Mouse (Mus musculus) kidney, embryonic 16.5 days (tissue): Measurements from ENCODE around the gene Wdr41. TPM values are rescaled to one million over a fixed set of nuclear protein-coding genes. Genes with fewer than 3 reads are reported as not detected.

Experiments used
- ATAC-seq: fragments of 200-750 bp; cut with Nextera tagmentation; 2 replicates; pipeline ENCODE4 v1.8.0; 2017; ENCODE audit warnings: moderate TSS enrichment; ENCODE audit not compliant: low FRiP score, low TSS enrichment
- H3K27ac ChIP-seq: fragments of 300-500 bp; sonication (generic); 2 replicates; pipeline ENCODE4 v1.5.1; 2014; ENCODE audit warnings: low read length
- H3K27me3 ChIP-seq: fragments of 300-500 bp; sonication (generic); 2 replicates; pipeline ENCODE4 v1.6.1; 2014; ENCODE audit warnings: low read length, control low read depth, mixed read lengths; ENCODE audit not compliant: insufficient read depth
- H3K36me3 ChIP-seq: fragments of 300-500 bp; sonication (generic); 2 replicates; pipeline ENCODE4 v1.6.1; 2014; ENCODE audit warnings: low read length, control low read depth, mixed read lengths; ENCODE audit not compliant: insufficient read depth
- H3K4me1 ChIP-seq: fragments of 300-500 bp; sonication (generic); 2 replicates; pipeline ENCODE4 v1.6.1; 2014; ENCODE audit warnings: low read length, control low read depth, mixed read lengths; ENCODE audit not compliant: insufficient read depth
- H3K4me2 ChIP-seq: fragments of 300-500 bp; sonication (generic); replicated peaks from 2 replicates; pipeline ENCODE4 v1.6.1; 2014; ENCODE audit warnings: low read depth, low read length
- H3K4me3 ChIP-seq: fragments of 300-500 bp; sonication (generic); 2 replicates; pipeline ENCODE4 v1.5.1; 2014; ENCODE audit warnings: mild to moderate bottlenecking, low read length
- H3K9ac ChIP-seq: fragments of 300-500 bp; sonication (generic); replicated peaks from 2 replicates; pipeline ENCODE4 v1.6.1; 2014; ENCODE audit warnings: low read length
- H3K9me3 ChIP-seq: fragments of 300-500 bp; sonication (generic); 2 replicates; pipeline ENCODE4 v1.6.1; 2016; ENCODE audit warnings: low read length, control low read depth
- WGBS: fragments of 180-500 bp; shearing (Covaris S2); extraction: QIAGEN DNeasy Blood & Tissue Kit; methylation state at CpG from one replicate; pipeline ENCODE4 v1.1.7; 2014; 5-methylcytosine and 5-hydroxymethylcytosine counted together
- polyA plus RNA-seq: library from polyadenylated mRNA; unstranded; fragments of >200 nt; fragmentation: Nextera tagmentation; extraction: Ambion mirVana; gene quantifications from 2 replicates; pipeline ENCODE4 v1.2.1, GENCODE M21; 2015

Gene Wdr41
- polyA plus RNA-seq, 1 experiment from 2014 or later, result 22.4 TPM

- Histone ChIP-seq H3K4me3 (no peak overlapping the region), H3K27me3 (no peaks in the 10 kb centered on the region), H3K9ac (no peak overlapping the region), H3K4me2 (no peak overlapping the region), H3K9me3 (no peaks in the 10 kb centered on the region), H3K27ac (no peak overlapping the region), H3K36me3 (peaks cover 12% of the 10 kb centered on the region; the same call in 1 of the 2 replicates), H3K4me1 (no peaks in the 10 kb centered on the region)
- WGBS, result 53% methylated on average over 5 of the region's 5 CpGs
- 0 out of 2 replicates have a peak, but pooled peaks have one; percentile 49 for ATAC-seq
Observed at GRCm38 (mm10) chr13:94990516-94990915, 14.4 kb downstream of the Wdr41 start.

GRCm38 (mm10) chr13:95007281-95007680, 31.1 kb downstream of the Wdr41 start:
- Histone ChIP-seq H3K4me3 (no peak overlapping the region), H3K36me3 (peaks cover 7% of the 10 kb centered on the region), H3K27ac (no peak overlapping the region), H3K9me3 (no peaks in the 10 kb centered on the region), H3K27me3 (no peaks in the 10 kb centered on the region), H3K4me1 (no peaks in the 10 kb centered on the region), H3K9ac (no peak overlapping the region), H3K4me2 (no peak overlapping the region)
- WGBS, result 72% methylated on average over 8 of the region's 8 CpGs
- no peak for ATAC-seq

DNA sequence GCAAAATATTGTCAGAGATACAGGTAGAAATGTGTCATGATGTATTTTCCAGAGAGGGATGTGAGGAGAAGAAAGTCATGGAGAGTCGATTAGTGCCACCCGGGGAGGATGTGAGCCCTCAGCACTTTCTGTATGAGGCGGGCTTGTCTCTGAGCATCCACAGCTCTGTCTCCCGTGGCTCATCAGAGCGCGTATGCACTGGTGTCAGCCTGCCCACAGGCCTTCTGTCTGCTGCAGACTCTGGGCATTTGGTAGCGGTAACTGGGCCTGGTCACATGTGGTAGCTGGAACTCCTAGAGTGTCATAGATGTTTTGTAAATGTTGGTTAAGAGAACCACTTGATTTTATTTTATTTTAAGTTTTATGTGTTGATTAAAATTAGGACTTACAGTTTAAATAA, 33.1 kb downstream of the Wdr41 start:
- no peak overlapping the region for H3K27ac ChIP-seq
- no peak for ATAC-seq
- no peak overlapping the region for H3K9ac ChIP-seq
- no peaks in the 10 kb centered on the region for H3K4me1 ChIP-seq
- H3K9me3 ChIP-seq, result no peaks in the 10 kb centered on the region
- H3K4me3 ChIP-seq, result no peak overlapping the region
- H3K27me3 ChIP-seq, result no peaks in the 10 kb centered on the region
- no peak overlapping the region for H3K4me2 ChIP-seq
- peaks cover 7% of the 10 kb centered on the region for H3K36me3 ChIP-seq
- WGBS, result 85% methylated on average over 7 of the region's 7 CpGs

GRCm38 (mm10) chr13:95011546-95012257, 35.6 kb downstream of the Wdr41 start:
- Histone ChIP-seq H3K27me3 (no peaks in the 10 kb centered on the region), H3K27ac (no peak overlapping the region), H3K9me3 (no peaks in the 10 kb centered on the region), H3K9ac (no peak overlapping the region), H3K36me3 (peaks cover 7% of the 10 kb centered on the region), H3K4me3 (no peak overlapping the region), H3K4me1 (no peaks in the 10 kb centered on the region), H3K4me2 (no peak overlapping the region)
- WGBS, result 90% methylated on average over 7 of the region's 7 CpGs
- ATAC-seq, result no peak

GRCm38 (mm10) chr13:95017278-95017677, 41.1 kb downstream of the Wdr41 start:
- 83% methylated on average over 6 of the region's 6 CpGs for WGBS
- no peaks in the 10 kb centered on the region for H3K4me1 ChIP-seq
- no peaks in the 10 kb centered on the region for H3K27me3 ChIP-seq
- no peaks in the 10 kb centered on the region for H3K9me3 ChIP-seq
- no peak overlapping the region for H3K27ac ChIP-seq
- H3K4me3 ChIP-seq, result no peak overlapping the region
- no peak overlapping the region for H3K9ac ChIP-seq
- H3K4me2 ChIP-seq, result no peak overlapping the region
- no peaks in the 10 kb centered on the region; the same call in 1 of the 2 replicates for H3K36me3 ChIP-seq
- no peak for ATAC-seq

- no peaks in the 10 kb centered on the region; the same call in 1 of the 2 replicates for H3K36me3 ChIP-seq
- peak; percentile 74 for ATAC-seq
- no peaks in the 10 kb centered on the region for H3K27me3 ChIP-seq
- H3K9me3 ChIP-seq, result no peaks in the 10 kb centered on the region
- H3K4me2 ChIP-seq, result no peak overlapping the region
- H3K4me1 ChIP-seq, result no peaks in the 10 kb centered on the region
- H3K9ac ChIP-seq, result no peak overlapping the region; the same call in 1 of the 2 replicates
- WGBS, result 5% methylated on average over 9 of the region's 9 CpGs
- H3K4me3 ChIP-seq, result no peak overlapping the region
- H3K27ac ChIP-seq, result no peak overlapping the region; the same call in 1 of the 2 replicates
Observed at GRCm38 (mm10) chr13:95017916-95018315, 41.8 kb downstream of the Wdr41 start.

GRCm38 (mm10) chr13:95019345-95019744, 43.2 kb downstream of the Wdr41 start:
- no peaks in the 10 kb centered on the region for H3K27me3 ChIP-seq
- H3K36me3 ChIP-seq, result no peaks in the 10 kb centered on the region; the same call in 1 of the 2 replicates
- no peak for ATAC-seq
- no peak overlapping the region for H3K4me2 ChIP-seq
- H3K9ac ChIP-seq, result no peak overlapping the region
- no peaks in the 10 kb centered on the region for H3K9me3 ChIP-seq
- H3K27ac ChIP-seq, result peak overlapping the region; percentile 57; the same call in 1 of the 2 replicates
- no peaks in the 10 kb centered on the region for H3K4me1 ChIP-seq
- no peak overlapping the region for H3K4me3 ChIP-seq
- 80% methylated on average over 6 of the region's 6 CpGs for WGBS

DNA sequence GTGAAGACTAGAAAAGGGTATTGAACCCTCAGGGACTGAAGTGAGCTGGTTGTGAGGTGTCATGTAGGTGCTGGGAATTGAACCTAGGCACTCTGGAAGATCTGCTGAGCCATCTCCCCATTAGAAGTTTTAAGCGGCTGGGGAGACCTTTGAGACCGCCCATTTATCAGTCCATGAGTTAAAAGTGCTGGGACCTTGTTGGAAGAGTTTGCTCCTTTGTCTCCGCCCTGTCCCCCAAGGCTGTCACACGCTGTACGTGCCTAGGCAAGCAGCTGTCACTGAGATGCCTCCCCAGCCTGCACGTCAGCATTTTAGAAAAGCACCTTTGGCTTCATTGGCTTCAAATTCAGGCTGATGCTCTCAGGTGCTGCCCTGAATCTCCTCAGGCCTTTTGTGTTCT, 44.1 kb downstream of the Wdr41 start:
- Histone ChIP-seq H3K9me3 (no peaks in the 10 kb centered on the region), H3K9ac (no peak overlapping the region), H3K27ac (peak overlapping the region; percentile 57; the same call in 1 of the 2 replicates), H3K27me3 (no peaks in the 10 kb centered on the region), H3K36me3 (no peaks in the 10 kb centered on the region; the same call in 1 of the 2 replicates), H3K4me2 (no peak overlapping the region), H3K4me3 (no peak overlapping the region), H3K4me1 (no peaks in the 10 kb centered on the region)
- WGBS, result 87% methylated on average over 6 of the region's 6 CpGs
- ATAC-seq, result no peak

- H3K9ac ChIP-seq, result no peak overlapping the region
- no peak overlapping the region for H3K27ac ChIP-seq
- no peaks in the 10 kb centered on the region; the same call in 1 of the 2 replicates for H3K4me1 ChIP-seq
- H3K9me3 ChIP-seq, result peaks cover 7% of the 10 kb centered on the region
- H3K36me3 ChIP-seq, result peaks cover 16% of the 10 kb centered on the region
- H3K27me3 ChIP-seq, result no peaks in the 10 kb centered on the region
- H3K4me3 ChIP-seq, result no peak overlapping the region
- WGBS, result 87% methylated on average over 6 of the region's 6 CpGs
- H3K4me2 ChIP-seq, result no peak overlapping the region
- ATAC-seq, result no peak
Observed at GRCm38 (mm10) chr13:95030828-95031227, 54.7 kb downstream of the Wdr41 start.

- ATAC-seq, result 0 out of 2 replicates have a peak, but pooled peaks have one; percentile 42
- 51% methylated on average over 17 of the region's 17 CpGs for WGBS
Observed at GRCm38 (mm10) chr13:95032127-95032831, 56.1 kb downstream of the Wdr41 start.

More at GRCm38 (mm10) chr13:95032127-95032831, 56.1 kb downstream of the Wdr41 start:
- no peaks in the 10 kb centered on the region for H3K27me3 ChIP-seq
- H3K36me3 ChIP-seq, result peaks cover 19% of the 10 kb centered on the region
- peaks cover 7% of the 10 kb centered on the region for H3K9me3 ChIP-seq
- H3K4me3 ChIP-seq, result no peak overlapping the region
- H3K9ac ChIP-seq, result no peak overlapping the region
- peak overlapping the region; percentile 77 for H3K27ac ChIP-seq
- H3K4me2 ChIP-seq, result no peak overlapping the region
- H3K4me1 ChIP-seq, result no peaks in the 10 kb centered on the region; the same call in 1 of the 2 replicates
